1 mouse cellular context compared by ENCODE assay signal in the genomic region with DNA sequence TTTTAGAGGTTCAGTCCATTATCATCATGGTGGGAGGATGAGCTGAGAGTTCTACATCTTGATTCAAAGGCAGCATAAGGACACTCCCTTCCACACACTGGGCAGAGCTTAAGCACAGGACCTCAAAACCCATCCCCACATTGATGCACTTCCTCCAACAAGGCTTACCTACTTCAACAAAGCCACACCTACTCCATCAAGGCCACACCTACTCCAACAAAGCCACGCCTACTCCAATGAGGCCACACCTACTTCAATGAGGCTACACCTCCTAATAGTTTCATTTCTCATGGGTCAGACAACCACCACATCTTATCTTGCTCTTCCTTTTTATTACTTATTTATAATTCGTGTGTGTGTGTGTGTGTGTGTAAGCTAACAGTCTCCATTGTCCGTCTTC.
TF ChIP-seq lines count a peak whose summit lies in the region.

No protein-coding gene starts in this region.

TF ChIP-seq in MEL, 35 proteins besides CTCF, POLR2A, EP300 and RAD21 (continued from another document):
- TF ChIP-seq BHLHE40 (IDR thresholded peaks at IDR 0.05; ENCODE audit: borderline replicate concordance, low read depth, low read length) = no peak
- no peak for TF ChIP-seq TCF12 (IDR thresholded peaks at IDR 0.05; ENCODE audit: low read depth, low read length)
- no peak for TF ChIP-seq USF2 (IDR thresholded peaks at IDR 0.05; ENCODE audit: borderline replicate concordance in 1 of 2, insufficient read depth in 1 of 2, low read depth in 1 of 2, low read length in 2 of 2)
- no peak for TF ChIP-seq MYC (IDR thresholded peaks at IDR 0.05; ENCODE audit: low read depth, low read length)
- no peak for TF ChIP-seq SIN3A (IDR thresholded peaks at IDR 0.05; ENCODE audit: low read length)
- TF ChIP-seq MEF2A (IDR thresholded peaks at IDR 0.05; ENCODE audit: extremely low read depth, insufficient replicate concordance, low read depth, low read length, poor library complexity, severe bottlenecking) = no peak
- no peak for TF ChIP-seq HCFC1 (IDR thresholded peaks at IDR 0.05; ENCODE audit: low read depth, low read length)
- no peak for TF ChIP-seq MAX (IDR thresholded peaks at IDR 0.05; ENCODE audit: low read length)
- no peak for TF ChIP-seq JUND (IDR thresholded peaks at IDR 0.05; ENCODE audit: low read depth, low read length)
- TF ChIP-seq ELF1 (IDR thresholded peaks at IDR 0.05; ENCODE audit: low read depth, low read length) = no peak
- TF ChIP-seq MAFK (IDR thresholded peaks at IDR 0.05; ENCODE audit: borderline replicate concordance, low read depth, low read length) = no peak
TF ChIP-seq in MEL: peak in this region for 0.
